Mouse (Mus musculus): Measurements from ENCODE around the gene Igsf3.

GRCm38 (mm10) chr3:101490515-101490914, 113.6 kb downstream of the Igsf3 start:
- TF ChIP-seq CTCF (IDR thresholded peaks at IDR 0.05; ENCODE audit: borderline replicate concordance, extremely low read depth, insufficient read depth, insufficient read length) (no peak), POLR2A (IDR thresholded peaks at IDR 0.05; ENCODE audit: borderline replicate concordance, extremely low read depth, insufficient read depth, insufficient read length, poor library complexity, severe bottlenecking) (no peak)

Data from brain, embryonic 14.5 days (tissue).